ENCODE assay signal across 29 mouse cellular contexts in genomic region chr13:54723143-54723542, GRCm38 (mm10). TPM values are rescaled to one million over a fixed set of nuclear protein-coding genes. Genes with fewer than 3 reads are reported as not detected.
DNase-seq lines count a peak whose midpoint lies in the region; ATAC-seq and TF ChIP-seq lines count a peak whose summit lies in the region.
"Had no signal": no experiment of that assay in that cellular context is flagged by ENCODE, and none has a peak within 500 bp of the region (broad histone marks: within the 10 kb centered on the region; RNA-seq: fewer than 3 reads in every experiment).

No protein-coding gene starts in this region.

- DNase-seq in forebrain, postnatal 0 days, result no peak
- DNase-seq in liver, embryonic 14.5 days (ENCODE audit: low read depth in 3 of 3, low spot score in 3 of 3), result no peak
- DNase-seq in liver, embryonic 11.5 days (ENCODE audit: low spot score), result no peak
- peak; percentile 10 to 12 for DNase-seq in B cell, adult 2 months
- peak; percentile 52 for DNase-seq in ZHBTc4 (ENCODE audit: low read depth, low spot score)
- no peak for DNase-seq in urinary bladder, adult 18-20 months (ENCODE audit: low spot score in 2 of 2)
- DNase-seq: adrenal gland, postnatal 14 days; cerebellum, adult 11 months; cerebellum, postnatal 25 days; embryo, embryonic 11 days; heart, adult 11 months; heart, postnatal 36 days; kidney, adult 18-20 months; kidney, postnatal 10 days; liver, embryonic 13.5 days; lung, postnatal 10 days; spleen, adult 18-20 months had no signal

- no peak overlapping the region for H3K27ac ChIP-seq in forebrain, postnatal 0 days (ENCODE audit: low read depth, low read length)
- H3K27ac ChIP-seq in forebrain, embryonic 15.5 days (replicated peaks), result no peak overlapping the region
- no peak overlapping the region for H3K27ac ChIP-seq in liver, embryonic 14.5 days
- H3K27ac ChIP-seq in liver, embryonic 11.5 days (ENCODE audit: low read depth, low read length), result no peak overlapping the region
- H3K27ac ChIP-seq: hindbrain, embryonic 15.5 days; liver, embryonic 13.5 days; midbrain, embryonic 13.5 days had no signal

- no peak overlapping the region for H3K4me2 ChIP-seq in forebrain, postnatal 0 days (ENCODE audit: low read depth)
- H3K4me2 ChIP-seq in forebrain, embryonic 15.5 days (replicated peaks), result no peak overlapping the region
- no peak overlapping the region for H3K4me2 ChIP-seq in liver, embryonic 14.5 days (ENCODE audit: low read depth)
- H3K4me2 ChIP-seq in liver, embryonic 11.5 days, result no peak overlapping the region
- H3K4me2 ChIP-seq: hindbrain, embryonic 15.5 days; liver, embryonic 13.5 days; midbrain, embryonic 13.5 days had no signal

- TF ChIP-seq EP300 in liver, embryonic 14.5 days (IDR thresholded peaks at IDR 0.05; ENCODE audit: low read depth), result no peak

- 90% methylated on average over 3 of the region's 3 CpGs for WGBS in forebrain, postnatal 0 days
- WGBS in forebrain, embryonic 15.5 days, result 93% methylated on average over 3 of the region's 3 CpGs
- WGBS in liver, embryonic 14.5 days (ENCODE audit: insufficient replicate concordance), result 89% methylated on average over 3 of the region's 3 CpGs
- 83% methylated on average over 3 of the region's 3 CpGs for WGBS in liver, embryonic 11.5 days

- no peaks in the 10 kb centered on the region for H3K4me1 ChIP-seq in forebrain, postnatal 0 days (ENCODE audit: insufficient read depth)
- H3K4me1 ChIP-seq in forebrain, embryonic 15.5 days, result no peaks in the 10 kb centered on the region
- no peaks in the 10 kb centered on the region for H3K4me1 ChIP-seq in liver, embryonic 14.5 days (replicated peaks; ENCODE audit: control insufficient read depth in 2 of 2, insufficient read depth in 2 of 2, low read length in 1 of 2)
- no peaks in the 10 kb centered on the region for H3K4me1 ChIP-seq in liver, embryonic 11.5 days (replicated peaks; ENCODE audit: control insufficient read depth, insufficient read depth, low read length)
- H3K4me1 ChIP-seq: liver, embryonic 13.5 days; midbrain, embryonic 13.5 days had no signal

- no peaks in the 10 kb centered on the region for H3K9me3 ChIP-seq in forebrain, postnatal 0 days (ENCODE audit: low read length)
- H3K9me3 ChIP-seq in forebrain, embryonic 15.5 days, result no peaks in the 10 kb centered on the region
- peaks cover 3% of the 10 kb centered on the region; the same call in 1 of the 2 replicates for H3K9me3 ChIP-seq in liver, embryonic 14.5 days (ENCODE audit: control insufficient read depth, low read length)
- H3K9me3 ChIP-seq in liver, embryonic 11.5 days (ENCODE audit: control insufficient read depth, low read length), result no peaks in the 10 kb centered on the region
- H3K9me3 ChIP-seq: hindbrain, embryonic 15.5 days had no signal

- TF ChIP-seq CTCF in forebrain, postnatal 0 days (IDR thresholded peaks at IDR 0.05; ENCODE audit: low read depth), result peak; percentile 26
- TF ChIP-seq CTCF in liver, embryonic 14.5 days (IDR thresholded peaks at IDR 0.05; ENCODE audit: low read depth), result peak; percentile 52

- H3K4me3 ChIP-seq in forebrain, postnatal 0 days (ENCODE audit: low read depth, low read length), result no peak overlapping the region
- no peak overlapping the region for H3K4me3 ChIP-seq in forebrain, embryonic 15.5 days
- no peak overlapping the region for H3K4me3 ChIP-seq in liver, embryonic 14.5 days (ENCODE audit: insufficient read depth in 1 of 2, low read depth in 2 of 2, low read length in 2 of 2)
- no peak overlapping the region for H3K4me3 ChIP-seq in liver, embryonic 11.5 days (ENCODE audit: low read depth, low read length)
- H3K4me3 ChIP-seq: hindbrain, embryonic 15.5 days; liver, embryonic 13.5 days; midbrain, embryonic 13.5 days; myocyte had no signal

- no peak for ATAC-seq in forebrain, postnatal 0 days
- no peak for ATAC-seq in forebrain, embryonic 15.5 days (replicated peaks)
- ATAC-seq in liver, embryonic 14.5 days (ENCODE audit: insufficient read depth), result no peak
- no peak for ATAC-seq in liver, embryonic 11.5 days (replicated peaks; ENCODE audit: low FRiP score)
- no peak for ATAC-seq in granulocyte monocyte progenitor cell, adult 5-6 weeks (replicated peaks; ENCODE audit: poor library complexity, severe bottlenecking)
- ATAC-seq: activated CD4-positive, CD25-positive, alpha-beta regulatory T cell, adult 4 months; forebrain, embryonic 16.5 days; midbrain, embryonic 13.5 days had no signal

- H3K27me3 ChIP-seq in forebrain, postnatal 0 days (ENCODE audit: insufficient read depth, low read length), result no peaks in the 10 kb centered on the region
- H3K27me3 ChIP-seq in forebrain, embryonic 15.5 days, result no peaks in the 10 kb centered on the region
- H3K27me3 ChIP-seq in liver, embryonic 14.5 days (ENCODE audit: control insufficient read depth, insufficient read depth, low read length), result no peaks in the 10 kb centered on the region
- H3K27me3 ChIP-seq in liver, embryonic 11.5 days (replicated peaks; ENCODE audit: control insufficient read depth, insufficient read depth, low read length), result no peaks in the 10 kb centered on the region
- H3K27me3 ChIP-seq: hindbrain, embryonic 15.5 days; liver, embryonic 13.5 days had no signal

- H3K36me3 ChIP-seq in forebrain, postnatal 0 days (ENCODE audit: insufficient read depth), result no peaks in the 10 kb centered on the region
- H3K36me3 ChIP-seq in forebrain, embryonic 15.5 days, result no peaks in the 10 kb centered on the region
- H3K36me3 ChIP-seq in liver, embryonic 14.5 days (replicated peaks; ENCODE audit: control insufficient read depth, insufficient read depth, low read depth), result no peaks in the 10 kb centered on the region
- 0 out of 2 replicates have a peak, but pooled peaks cover 3% of the 10 kb centered on the region for H3K36me3 ChIP-seq in liver, embryonic 11.5 days (ENCODE audit: control insufficient read depth, insufficient read depth, low read length)
- H3K36me3 ChIP-seq: hindbrain, embryonic 15.5 days; midbrain, embryonic 13.5 days had no signal

- no peak overlapping the region for H3K9ac ChIP-seq in forebrain, postnatal 0 days
- H3K9ac ChIP-seq in forebrain, embryonic 15.5 days (replicated peaks), result no peak overlapping the region
- no peak overlapping the region for H3K9ac ChIP-seq in liver, embryonic 14.5 days (replicated peaks)
- H3K9ac ChIP-seq in liver, embryonic 11.5 days (ENCODE audit: low read depth, low read length), result no peak overlapping the region
- H3K9ac ChIP-seq: hindbrain, embryonic 15.5 days; liver, embryonic 13.5 days; midbrain, embryonic 13.5 days had no signal

RNA-seq across cellular contexts. Expression of gene Cdhr2, which starts 21.9 kb away (rescaled TPM):
- 0.76 and 0.85 TPM in 2 replicates for total RNA-seq in forebrain, postnatal 0 days (2014; rRNA removed)
- 0.24 and 0.53 TPM in 2 replicates for polyA plus RNA-seq in forebrain, postnatal 0 days (2015; fragmentation: Nextera tagmentation; extraction: Ambion mirVana)
- 0.05 and 0.29 TPM in 2 replicates for polyA plus RNA-seq in forebrain, embryonic 15.5 days (2015; fragmentation: Nextera tagmentation; extraction: Ambion mirVana)
- 6.6 and 7.6 TPM in 2 replicates for polyA plus RNA-seq in liver, embryonic 14.5 days (2012; rRNA removed)
- polyA plus RNA-seq in liver, embryonic 14.5 days (2014; fragmentation: Nextera tagmentation; extraction: Ambion mirVana), result 8.6 and 8.9 TPM in 2 replicates
- polyA plus RNA-seq in liver, embryonic 11.5 days (2014; fragmentation: Nextera tagmentation; extraction: Ambion mirVana), result 7.4 and 8.3 TPM in 2 replicates
- total RNA-seq in granulocyte monocyte progenitor cell, adult 5-6 weeks (2014; fragmentation: Nextera tagmentation), result not detected in 2 replicates
- total RNA-seq in granulocyte monocyte progenitor cell, adult 5-6 weeks (2017), result not detected in 2 replicates
- total RNA-seq: gastrocnemius, adult 18-20 months; heart, postnatal 36 days; megakaryocyte, adult 5-6 weeks had no signal
- polyA plus RNA-seq: heart, embryonic 14.5 days; limb, embryonic 11.5 days; myocyte had no signal

RNA-seq across cellular contexts. Expression of gene Gprin1, which starts 26.5 kb away (rescaled TPM):
- total RNA-seq in forebrain, postnatal 0 days (2014; rRNA removed), result 213 and 219 TPM in 2 replicates
- 37.1 and 39.0 TPM in 2 replicates for polyA plus RNA-seq in forebrain, postnatal 0 days (2015; fragmentation: Nextera tagmentation; extraction: Ambion mirVana)
- 15.6 and 22.5 TPM in 2 replicates for polyA plus RNA-seq in forebrain, embryonic 15.5 days (2015; fragmentation: Nextera tagmentation; extraction: Ambion mirVana)
- 0.01 and 0.05 TPM in 2 replicates for polyA plus RNA-seq in liver, embryonic 14.5 days (2012; rRNA removed)
- polyA plus RNA-seq in liver, embryonic 14.5 days (2014; fragmentation: Nextera tagmentation; extraction: Ambion mirVana), result 0.03 TPM in 1 of 2 replicates, not detected in the other
- polyA plus RNA-seq in liver, embryonic 11.5 days (2014; fragmentation: Nextera tagmentation; extraction: Ambion mirVana), result 0.29 and 0.30 TPM in 2 replicates
- total RNA-seq in granulocyte monocyte progenitor cell, adult 5-6 weeks (2014; fragmentation: Nextera tagmentation), result not detected in 2 replicates
- not detected in 2 replicates for total RNA-seq in granulocyte monocyte progenitor cell, adult 5-6 weeks (2017)
- total RNA-seq: gastrocnemius, adult 18-20 months; heart, postnatal 36 days; megakaryocyte, adult 5-6 weeks had no signal
- polyA plus RNA-seq: activated CD4-positive, CD25-positive, alpha-beta regulatory T cell, adult 4 months had no signal

RNA-seq across cellular contexts. Expression of gene Rnf44, which starts 29.4 kb away (rescaled TPM):
- 48.5 and 56.3 TPM in 2 replicates for total RNA-seq in forebrain, postnatal 0 days (2014; rRNA removed)
- polyA plus RNA-seq in forebrain, postnatal 0 days (2015; fragmentation: Nextera tagmentation; extraction: Ambion mirVana), result 42.0 and 50.8 TPM in 2 replicates
- 94.0 and 120 TPM in 2 replicates for polyA plus RNA-seq in forebrain, embryonic 15.5 days (2015; fragmentation: Nextera tagmentation; extraction: Ambion mirVana)
- polyA plus RNA-seq in liver, embryonic 14.5 days (2012; rRNA removed), result 26.5 and 31.7 TPM in 2 replicates
- polyA plus RNA-seq in liver, embryonic 14.5 days (2014; fragmentation: Nextera tagmentation; extraction: Ambion mirVana), result 25.3 and 33.1 TPM in 2 replicates
- 71.5 and 82.3 TPM in 2 replicates for polyA plus RNA-seq in liver, embryonic 11.5 days (2014; fragmentation: Nextera tagmentation; extraction: Ambion mirVana)
- 64.2 and 82.0 TPM in 2 replicates for total RNA-seq in granulocyte monocyte progenitor cell, adult 5-6 weeks (2014; fragmentation: Nextera tagmentation)
- 12.2 and 12.3 TPM in 2 replicates for total RNA-seq in granulocyte monocyte progenitor cell, adult 5-6 weeks (2017)

RNA-seq across cellular contexts. Expression of gene Sncb, which starts 43.3 kb away (rescaled TPM):
- total RNA-seq in forebrain, postnatal 0 days (2014; rRNA removed), result 32.7 and 38.1 TPM in 2 replicates
- polyA plus RNA-seq in forebrain, postnatal 0 days (2015; fragmentation: Nextera tagmentation; extraction: Ambion mirVana), result 122 and 137 TPM in 2 replicates
- 23.3 and 25.0 TPM in 2 replicates for polyA plus RNA-seq in forebrain, embryonic 15.5 days (2015; fragmentation: Nextera tagmentation; extraction: Ambion mirVana)
- polyA plus RNA-seq in liver, embryonic 14.5 days (2012; rRNA removed), result 0.02 and 0.06 TPM in 2 replicates
- not detected in 2 replicates for polyA plus RNA-seq in liver, embryonic 14.5 days (2014; fragmentation: Nextera tagmentation; extraction: Ambion mirVana)
- not detected in 2 replicates for polyA plus RNA-seq in liver, embryonic 11.5 days (2014; fragmentation: Nextera tagmentation; extraction: Ambion mirVana)
- not detected in 2 replicates for total RNA-seq in granulocyte monocyte progenitor cell, adult 5-6 weeks (2014; fragmentation: Nextera tagmentation)
- not detected in 2 replicates for total RNA-seq in granulocyte monocyte progenitor cell, adult 5-6 weeks (2017)
- total RNA-seq: gastrocnemius, adult 18-20 months; heart, postnatal 36 days; megakaryocyte, adult 5-6 weeks had no signal
- polyA plus RNA-seq: heart, embryonic 14.5 days; limb, embryonic 11.5 days; liver, embryonic 13.5 days; myocyte; thymus, postnatal 0 days had no signal

Comparison
In these comparisons a context has a peak if more than half of its experiments do, and no peak if none do; other contexts are left out.
1. DNase-seq: peak in B cell, adult 2 months (2 of 2) and ZHBTc4 (single experiment); none in forebrain, postnatal 0 days (single experiment), liver, embryonic 14.5 days (0 of 3), liver, embryonic 11.5 days (single experiment) and urinary bladder, adult 18-20 months (0 of 2).
2. RNA of gene Gprin1, which starts 26.5 kb away (polyA plus RNA-seq): 37.1 to 39.0 TPM in forebrain, postnatal 0 days and 15.6 to 22.5 TPM in forebrain, embryonic 15.5 days; 0.29 to 0.30 TPM in liver, embryonic 11.5 days and 0.01 to 0.05 TPM in liver, embryonic 14.5 days; every median in the first group is over 10 times any median in the second.